Mouse (Mus musculus) left cerebral cortex, adult 6 months (tissue): ENCODE results near the gene Dtd1. TPM values are rescaled to one million over a fixed set of nuclear protein-coding genes. Genes with fewer than 3 reads are reported as not detected.

ENCODE experiments used
- long read RNA-seq, 2 experiments: library from polyadenylated mRNA; unstranded; transcript quantifications; one replicate each; pipeline ENCODE4 v2.0.0; 2019 to 2020
- polyA plus RNA-seq: library from polyadenylated mRNA; unstranded; fragments of <200 nt; fragmentation: Nextera tagmentation; gene quantifications from 2 replicates; pipeline ENCODE4 v1.2.3, GENCODE M21; 2021

Gene Dtd1
- 124 and 164 TPM in 2 replicates for polyA plus RNA-seq
- long read RNA-seq, experiment 1, transcript Dtd1-201 (6 exons, 1,350 nt): major isoform, 215 of 227 reads
- long read RNA-seq, experiment 1, partial matches to known transcripts: 3 of 227 reads
- long read RNA-seq, experiment 1, other reads (novel, unspliced or antisense): 9 of 227 reads
- long read RNA-seq, experiment 2, transcript Dtd1-201 (6 exons, 1,350 nt): major isoform, 175 of 222 reads
- long read RNA-seq, experiment 2, partial matches to known transcripts: 41 of 222 reads
- long read RNA-seq, experiment 2, other reads (novel, unspliced or antisense): 6 of 222 reads

DNA sequence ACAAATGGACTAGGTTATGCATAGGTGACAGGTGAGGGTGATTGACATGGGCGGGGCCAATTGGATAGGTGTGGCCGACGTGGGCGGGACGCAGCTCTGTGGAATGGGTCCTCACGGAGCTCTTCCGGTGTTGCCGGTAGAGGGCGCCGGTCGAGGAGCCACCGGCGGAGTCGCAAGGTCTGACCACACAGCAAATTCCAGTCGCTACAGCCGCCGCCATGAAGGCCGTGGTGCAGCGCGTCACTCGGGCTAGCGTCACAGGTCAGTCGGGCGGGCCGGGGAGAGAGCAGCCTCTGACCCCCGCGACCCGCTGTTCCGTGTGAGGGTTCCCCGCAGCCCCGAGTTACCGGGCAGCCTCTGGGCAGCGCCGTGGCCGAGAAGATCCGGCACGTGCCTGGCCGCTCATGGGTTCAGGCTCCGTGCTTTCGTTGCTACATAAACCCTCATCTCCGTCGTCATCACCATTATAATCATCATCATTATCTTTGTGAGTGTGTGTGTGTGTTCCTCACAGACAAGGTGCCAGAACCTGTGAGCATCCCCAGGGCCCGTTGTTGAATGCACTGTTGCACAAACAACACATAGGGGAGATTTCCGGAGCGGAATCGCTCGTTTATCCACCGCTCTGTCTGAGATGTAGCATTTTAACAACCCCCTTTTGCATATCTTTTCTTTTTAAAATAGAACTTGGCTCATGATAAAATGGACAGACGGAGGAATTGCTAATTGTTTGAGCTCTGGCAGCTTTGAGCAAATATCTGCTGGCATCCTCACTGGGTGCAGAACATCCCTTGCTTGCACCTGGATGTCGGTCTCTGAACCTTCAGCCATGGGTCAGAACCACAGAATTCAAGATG, at the start of gene Dtd1:
TSS of gene Dtd1 (plus strand) at position 67 of the 857 bp plus-strand sequence.

DNA sequence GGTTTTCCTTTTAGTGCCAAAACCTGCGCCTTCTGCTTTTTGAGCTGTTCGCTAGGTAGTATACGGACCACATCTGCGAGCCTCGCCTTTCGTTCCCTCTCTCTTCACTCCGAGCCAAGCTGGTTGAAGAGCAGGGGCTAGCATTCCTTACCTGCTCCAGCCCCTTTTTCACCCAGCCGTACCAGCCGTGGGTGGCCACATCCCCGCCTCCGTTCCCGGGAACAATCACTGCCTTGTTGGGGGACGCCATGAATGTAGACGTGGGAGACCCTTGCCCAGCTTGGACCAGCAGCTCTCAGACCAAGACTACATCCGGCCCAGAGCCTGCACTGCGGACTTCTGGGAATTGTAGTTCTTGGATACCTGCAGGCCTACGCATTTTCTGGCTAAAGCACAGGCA, 49.2 kb upstream of the Dtd1 start, which contains the start of gene Rbbp9:
TSS of gene Rbbp9 (minus strand) at position 341 of the 400 bp plus-strand sequence.

DNA sequence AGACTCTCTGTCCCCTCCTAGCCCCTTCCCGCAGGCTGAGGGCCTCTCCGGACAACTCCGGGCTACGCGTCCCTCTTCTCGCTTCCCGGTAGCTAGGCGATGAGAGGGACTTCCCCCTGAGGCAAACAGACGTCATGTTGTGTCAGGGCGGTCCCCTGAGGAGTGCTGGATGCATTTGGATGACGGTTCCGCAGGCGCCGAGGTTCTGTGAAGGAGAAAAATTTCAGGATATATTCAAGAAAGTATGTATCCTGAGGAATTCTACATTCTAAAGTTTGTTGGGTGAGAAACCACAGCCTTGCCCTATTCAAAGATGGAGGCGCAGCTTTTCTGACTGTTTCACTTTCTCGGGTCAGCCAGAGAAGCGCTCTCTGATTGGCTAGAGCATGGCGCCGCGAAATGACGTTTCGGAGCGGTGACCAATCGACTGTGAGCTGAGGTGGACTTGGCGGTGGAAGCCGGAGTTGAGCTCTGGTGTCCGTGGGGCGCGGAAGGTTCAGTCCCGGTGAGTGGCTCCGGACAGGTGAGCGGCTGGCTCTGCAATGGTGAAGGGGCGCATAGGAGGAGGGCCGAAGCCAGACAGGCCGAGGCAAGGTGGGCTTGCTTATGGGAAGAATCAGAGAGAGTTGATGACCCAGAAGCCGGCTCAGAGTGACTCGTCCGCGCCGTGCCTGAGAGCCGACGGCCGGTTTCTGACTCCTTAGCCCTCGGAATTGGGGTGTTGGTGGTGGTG, 43.7 kb upstream of the Dtd1 start, which contains the start of gene Sec23b:
TSS of gene Sec23b (plus strand) at position 410 of the 733 bp plus-strand sequence.

DNA sequence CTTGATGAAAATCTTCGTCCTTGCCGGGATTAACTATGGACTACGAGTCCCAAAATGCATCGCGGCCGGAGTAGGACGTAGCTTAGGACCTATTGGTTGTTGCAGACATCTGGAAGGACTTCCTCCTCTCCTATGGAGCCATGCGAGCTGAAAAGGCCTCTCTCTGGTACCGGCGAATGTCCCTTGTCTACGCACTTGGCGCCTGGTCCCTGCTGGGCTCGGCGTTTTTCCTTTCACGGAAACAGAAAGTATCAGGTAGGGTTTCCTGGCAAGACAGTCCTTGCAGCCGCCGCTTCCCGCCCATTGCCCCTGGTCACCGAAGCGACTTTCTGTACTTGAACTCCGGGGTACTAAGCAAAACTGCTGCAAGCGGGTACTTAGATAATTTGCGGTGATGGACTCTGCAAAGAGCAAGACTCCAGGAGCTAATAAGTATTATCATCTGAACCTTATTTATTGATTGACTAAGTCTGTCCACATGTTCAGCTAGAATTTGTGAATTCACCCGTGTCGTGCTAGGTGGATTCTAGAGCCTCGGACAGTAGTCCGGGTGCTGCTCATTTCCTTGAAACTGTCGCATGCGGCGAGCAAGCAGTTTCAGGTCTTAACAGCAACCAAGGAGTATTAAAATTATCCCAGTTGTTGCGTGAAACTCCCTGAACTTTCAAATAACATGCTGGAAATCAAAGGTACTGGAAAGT, 5.6 kb upstream of the Dtd1 start, which contains the start of gene Smim26:
TSS of gene Smim26 (plus strand) at position 104 of the 701 bp plus-strand sequence.

Other genes with a start within 250 kb of the Dtd1 start
- gene Kat14, start 230.9 kb upstream of the Dtd1 start, polyA plus RNA-seq: 14.1 and 14.4 TPM in 2 replicates
- 3.7 and 8.5 TPM in 2 replicates for gene Pet117, start 230.9 kb upstream of the Dtd1 start, polyA plus RNA-seq
- gene Dzank1, start 72.5 kb upstream of the Dtd1 start, polyA plus RNA-seq: 53.5 and 105 TPM in 2 replicates
- 3.9 and 7.0 TPM in 2 replicates for gene Polr3f, start 72.2 kb upstream of the Dtd1 start, polyA plus RNA-seq
- gene Rbbp9, start 49.0 kb upstream of the Dtd1 start, polyA plus RNA-seq: 36.2 and 37.8 TPM in 2 replicates
- 42.4 and 47.3 TPM in 2 replicates for gene Sec23b, start 43.7 kb upstream of the Dtd1 start, polyA plus RNA-seq
- 123 and 144 TPM in 2 replicates for gene Smim26, start 5.8 kb upstream of the Dtd1 start, polyA plus RNA-seq
- not detected in 2 replicates for gene Scp2d1, start 223.8 kb downstream of the Dtd1 start, polyA plus RNA-seq